Mouse (Mus musculus) fat pad, adult 2 months (tissue): Measurements from ENCODE around the gene Plcxd1.
"Not testable (repeated sequence)": the region's sequence is repeated elsewhere in the genome, so short reads cannot be mapped to it uniquely, and the experiment has no call there.

Experiments
- DNase-seq: peaks from one replicate; pipeline ENCODE4 v3.0.0-alpha.2; 2011; ENCODE audit warnings: low read depth, low spot score; ENCODE audit errors: extremely low read depth

Plcxd1 gene

DNA sequence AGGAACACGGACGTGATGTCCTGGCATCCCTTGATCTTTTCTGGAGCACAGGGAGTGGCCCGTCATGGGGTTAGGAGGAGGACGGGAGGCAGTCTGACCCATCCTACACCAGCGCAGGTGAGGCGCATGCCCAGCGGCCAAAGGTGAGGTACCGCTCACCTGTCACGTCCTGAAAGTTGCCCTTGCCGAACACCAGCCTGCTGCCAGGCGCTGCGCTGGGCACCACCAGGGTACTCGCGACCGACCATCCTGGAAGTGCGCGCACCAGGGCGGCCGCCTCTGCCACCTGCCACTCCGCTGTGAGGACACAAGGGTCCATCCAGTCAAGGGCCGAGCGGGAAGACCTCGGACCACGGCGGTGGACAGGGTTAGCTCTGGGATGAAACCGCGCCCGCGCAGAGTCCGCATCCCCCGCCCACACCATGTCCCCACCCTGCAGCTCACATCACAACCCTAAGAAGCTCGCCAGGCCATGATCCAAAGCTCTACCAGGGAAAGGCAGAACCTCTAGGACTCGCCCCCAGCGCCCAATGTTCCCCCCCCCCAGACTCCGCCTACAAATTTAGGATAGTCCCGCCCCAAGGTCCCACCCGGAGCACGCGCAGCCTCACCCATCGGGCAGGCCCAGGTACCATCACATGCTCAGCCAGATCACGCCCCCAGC, 7.3 kb downstream of the Plcxd1 start:
- DNase-seq: no peak

GRCm38 (mm10) chr5:110107581-110108304, 8.0 kb downstream of the Plcxd1 start, which contains the start of gene Gtpbp6:
TSS of gene Gtpbp6 (minus strand) at chr5:110108197.
- DNase-seq: peak; percentile 63

DNA sequence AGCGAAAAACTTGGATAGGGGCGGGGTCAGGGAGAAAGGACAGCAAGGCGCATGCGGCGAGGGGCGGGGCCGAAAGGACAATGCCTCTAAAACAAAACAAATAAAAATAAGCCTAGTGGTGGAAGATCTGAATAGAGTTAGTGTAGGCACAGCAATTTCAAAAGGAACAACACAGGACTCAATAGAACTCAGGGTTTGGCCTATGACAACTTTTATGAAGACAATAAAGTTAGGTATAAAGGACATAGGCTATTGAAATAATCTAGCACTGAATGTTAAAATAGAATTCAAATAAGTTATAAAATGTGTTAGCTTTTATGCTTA, 8.5 kb downstream of the Plcxd1 start:
- DNase-seq: no peak

- DNase-seq: no peak
These were observed 10.2 kb downstream of the Plcxd1 start, which contains the start of gene Zfp605 for GRCm38 (mm10) chr5:110109991-110110441. TSS of gene Zfp605 (plus strand) at chr5:110110092.

DNA sequence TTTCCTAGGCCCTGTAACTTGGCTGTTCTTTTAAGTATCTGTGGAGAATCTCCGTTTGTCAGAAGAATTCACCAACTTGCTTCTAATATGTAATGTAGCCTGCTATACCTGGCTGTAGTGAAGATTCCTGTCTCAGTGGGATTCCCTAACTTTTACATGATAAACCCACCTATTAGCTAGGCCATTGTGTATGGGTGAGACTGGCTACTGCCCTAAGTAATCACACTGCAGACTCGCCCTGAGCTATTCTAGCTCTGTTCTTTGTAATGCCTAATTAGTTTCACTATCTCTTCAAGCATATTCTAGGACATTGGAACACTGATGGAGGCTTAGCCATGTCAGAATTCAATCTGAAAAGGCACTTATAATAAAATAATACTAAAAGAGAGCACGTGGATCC, 22.6 kb downstream of the Plcxd1 start:
- not testable (repeated sequence) for DNase-seq

- no peak for DNase-seq
These were observed 35.7 kb downstream of the Plcxd1 start, which contains the start of gene Chfr for GRCm38 (mm10) chr5:110135293-110136086. TSS of gene Chfr (plus strand) at chr5:110135842.

DNA sequence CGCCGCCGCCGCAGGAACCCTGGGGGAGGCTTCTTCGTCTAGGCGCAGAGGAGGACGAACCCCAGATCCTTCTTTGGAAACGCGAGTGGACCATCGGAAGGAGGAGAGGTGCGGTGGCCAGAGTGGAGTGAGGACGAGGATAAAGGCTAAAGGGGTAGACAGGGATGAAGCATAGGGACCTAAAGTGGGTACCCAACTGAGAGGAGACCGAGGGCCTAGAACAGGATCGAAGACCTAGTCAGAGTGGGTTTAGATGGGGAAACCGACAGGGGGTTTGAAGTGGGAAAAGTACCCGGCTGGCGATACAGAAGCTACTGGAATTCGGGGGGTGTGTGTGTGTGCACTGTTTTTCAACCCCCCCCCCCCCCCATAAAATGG, 36.3 kb downstream of the Plcxd1 start:
- DNase-seq: no peak

GRCm38 (mm10) chr5:110137816-110138215, 38.0 kb downstream of the Plcxd1 start:
- no peak for DNase-seq

GRCm38 (mm10) chr5:110139325-110139724, 39.6 kb downstream of the Plcxd1 start:
- no peak for DNase-seq

GRCm38 (mm10) chr5:110140424-110140823, 40.7 kb downstream of the Plcxd1 start:
- no peak for DNase-seq

DNA sequence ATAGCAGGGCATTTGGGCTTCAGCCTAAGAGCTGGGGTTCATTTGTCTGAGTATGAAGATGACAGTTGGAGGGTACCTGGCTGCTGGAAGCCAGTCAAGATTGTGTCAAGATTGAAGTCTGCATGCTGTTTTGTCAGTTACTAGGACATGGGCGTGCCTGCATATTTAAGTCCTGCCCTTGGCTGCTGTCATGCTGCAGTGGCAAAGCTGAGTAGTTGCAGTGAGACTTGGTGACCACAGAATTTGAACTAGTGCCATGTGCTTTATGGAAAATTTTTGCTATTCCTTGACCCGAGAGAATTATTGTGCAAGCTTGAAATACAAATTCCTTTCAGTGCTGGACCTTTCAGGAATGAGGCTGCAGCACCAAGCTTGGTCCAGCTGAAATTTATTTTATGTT, 42.5 kb downstream of the Plcxd1 start:
- no peak for DNase-seq

GRCm38 (mm10) chr5:110143007-110143406, 43.2 kb downstream of the Plcxd1 start:
- no peak for DNase-seq
